Mouse (Mus musculus) cerebellum, adult 18-20 months (tissue): ENCODE measurements around the gene Bpifb9a.
"Not testable (repeated sequence)": the region's sequence is repeated elsewhere in the genome, so short reads cannot be mapped to it uniquely, and the experiment has no call there.

Source experiments
- DNase-seq, 2 experiments: peaks; one replicate each; pipeline ENCODE4 v3.0.0; 2021

Bpifb9a gene

DNA sequence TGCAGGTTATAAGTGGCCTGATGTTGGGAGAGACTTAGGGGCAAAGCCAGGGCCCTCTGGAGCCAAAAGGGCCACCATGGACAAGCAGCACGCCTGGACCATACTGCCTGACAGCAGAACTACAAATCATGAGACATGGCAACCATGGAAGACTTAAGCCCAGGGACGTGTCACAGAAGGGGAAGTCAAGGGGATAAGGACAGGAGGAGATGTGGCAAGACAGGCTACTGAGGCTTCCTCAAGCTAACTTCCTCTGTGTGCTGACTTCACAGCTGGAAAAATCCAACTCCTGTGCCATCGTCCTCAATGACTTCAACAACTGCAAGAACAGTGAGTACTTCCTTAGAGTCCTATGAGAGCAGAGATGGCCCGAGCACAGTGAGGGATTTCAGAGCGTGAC is 56.1 kb downstream of the Bpifb9a start:
- DNase-seq, result not testable (repeated sequence)
